Mouse (Mus musculus) frontal cortex, adult 2 months (tissue): ENCODE data around the gene Syt10. TPM values are rescaled to one million over a fixed set of nuclear protein-coding genes. Genes with fewer than 3 reads are reported as not detected.
"Not testable (repeated sequence)": the region's sequence is repeated elsewhere in the genome, so short reads cannot be mapped to it uniquely, and the experiment has no call there.

Experiments
- DNase-seq, 2 experiments: peaks; one replicate each; pipeline ENCODE4 v3.0.0; 2022; ENCODE audit warnings: low spot score in 1 of 2; ENCODE audit errors: extremely low spot score in 1 of 2
- polyA plus RNA-seq: library from polyadenylated mRNA; depleted of rRNA; stranded (reverse); fragments of >200 nt; gene quantifications from 2 replicates; pipeline ENCODE4 v1.2.3, GENCODE M21; 2012; rRNA removed

The Syt10 gene
- 14.1 and 14.9 TPM in 2 replicates for polyA plus RNA-seq

DNA sequence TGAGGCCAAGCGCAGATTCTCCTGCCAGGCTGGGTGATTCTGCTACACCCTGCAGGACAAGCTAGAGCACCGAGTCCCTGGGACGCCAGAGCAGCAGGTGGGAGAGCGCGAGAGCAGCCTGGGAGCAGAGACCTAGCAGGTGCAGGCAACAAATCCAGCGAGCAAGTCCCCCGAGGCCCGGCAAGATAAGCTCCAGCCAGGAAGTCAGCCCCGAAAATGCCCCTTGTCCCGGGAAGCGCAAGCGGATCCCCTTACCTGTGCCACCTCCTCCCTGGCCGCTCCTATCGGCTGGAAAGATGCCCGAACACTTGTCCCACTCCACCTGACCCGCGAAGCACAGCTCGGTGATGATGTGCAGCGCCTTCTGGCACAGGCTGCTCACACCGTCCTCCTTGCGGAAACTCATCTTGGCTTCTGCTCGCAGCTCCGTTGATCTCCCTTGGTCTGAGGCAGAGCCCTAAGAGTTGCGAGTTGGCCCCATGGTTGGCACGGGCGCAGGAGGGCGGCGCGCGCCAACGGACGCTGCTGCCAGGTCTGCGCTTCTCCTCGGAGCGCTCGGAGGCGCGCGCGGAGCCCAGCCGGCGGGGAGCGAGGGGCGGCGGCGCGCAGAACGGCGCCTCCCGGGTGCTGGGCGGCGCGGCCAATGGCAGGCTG, at the start of gene Syt10:
Syt10 (minus strand) TSS at position 497 of the 654 bp plus-strand sequence.
- DNase-seq, result peak in 1 of 2 experiments; percentile 50

DNA sequence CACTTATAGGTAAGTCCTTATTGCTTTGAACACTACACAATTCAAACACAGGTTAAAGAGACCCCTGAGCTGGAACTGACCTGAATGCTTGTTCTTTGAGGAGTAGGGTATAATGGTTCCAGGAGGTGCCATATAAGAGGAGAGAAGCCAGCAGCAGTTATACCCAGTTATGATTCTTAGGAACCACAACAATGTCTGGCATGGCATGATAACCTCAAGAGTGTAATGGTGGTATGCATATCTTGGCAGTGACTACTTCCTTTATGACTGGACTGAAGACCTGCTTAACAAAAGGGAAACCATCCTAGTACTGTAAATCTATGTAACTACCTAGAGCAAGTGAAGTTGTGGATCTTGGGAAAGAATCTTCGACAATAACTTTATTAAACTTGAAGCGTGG, 42.1 kb upstream of the Syt10 start:
- DNase-seq, result no peak

DNA sequence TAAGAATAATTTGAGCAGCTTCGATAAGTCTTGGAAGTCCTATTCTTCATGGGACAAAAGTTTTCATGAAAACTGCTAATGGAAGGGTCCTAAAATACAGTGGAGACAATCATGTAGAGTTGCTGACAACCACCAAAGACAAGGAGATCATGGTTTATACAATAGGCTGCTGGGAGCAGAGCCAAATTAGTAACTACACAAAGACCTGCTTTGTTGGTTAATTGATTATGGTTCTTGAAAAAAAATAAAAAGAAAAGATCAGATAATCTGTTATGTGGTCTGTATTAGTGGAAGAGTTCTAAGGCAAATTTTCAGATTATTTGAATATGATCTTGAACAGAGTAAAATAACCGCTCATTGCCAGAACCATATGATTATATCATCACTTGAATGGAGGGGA, 37.3 kb upstream of the Syt10 start:
- no peak for DNase-seq

DNA sequence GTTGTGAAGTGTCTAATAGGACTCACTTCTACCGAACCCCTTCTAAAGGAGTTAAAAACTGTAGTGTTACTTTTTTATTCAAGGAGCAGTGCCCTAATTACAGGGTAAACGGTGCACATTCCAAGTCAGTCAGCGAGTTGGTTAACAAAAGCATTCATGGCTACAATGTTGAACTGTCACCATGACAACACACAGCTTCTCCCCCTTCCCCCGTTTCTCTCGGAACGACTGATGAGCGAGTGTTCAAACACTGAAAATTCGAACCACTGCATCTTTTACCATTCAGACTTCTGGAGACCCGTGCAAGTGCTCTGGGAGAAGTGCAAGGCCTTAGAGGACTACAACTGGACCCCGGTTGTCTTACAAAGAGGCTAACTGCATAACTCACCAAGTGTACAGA, 25.6 kb downstream of the Syt10 start:
- DNase-seq, result no peak

DNA sequence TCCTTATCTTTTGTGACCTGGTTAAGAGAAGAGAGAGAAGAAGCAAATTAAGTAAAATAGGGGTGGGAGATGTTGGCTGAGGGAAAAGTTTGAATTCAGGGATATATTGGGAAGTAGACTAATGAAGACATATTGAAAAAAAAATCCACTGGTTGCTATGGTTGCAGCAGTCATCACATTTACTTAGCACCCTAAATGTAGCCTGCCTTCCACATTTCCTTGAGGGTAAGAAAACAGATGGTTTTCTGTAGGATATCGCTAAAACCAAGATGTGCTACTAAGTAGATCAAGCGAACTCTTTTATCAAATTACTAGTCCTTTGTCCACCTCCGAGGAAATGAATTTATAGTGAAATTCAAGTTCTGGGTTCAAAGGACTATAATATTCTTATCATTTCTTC, 37.2 kb downstream of the Syt10 start:
- peak in 1 of 2 experiments; percentile 22 for DNase-seq

DNA sequence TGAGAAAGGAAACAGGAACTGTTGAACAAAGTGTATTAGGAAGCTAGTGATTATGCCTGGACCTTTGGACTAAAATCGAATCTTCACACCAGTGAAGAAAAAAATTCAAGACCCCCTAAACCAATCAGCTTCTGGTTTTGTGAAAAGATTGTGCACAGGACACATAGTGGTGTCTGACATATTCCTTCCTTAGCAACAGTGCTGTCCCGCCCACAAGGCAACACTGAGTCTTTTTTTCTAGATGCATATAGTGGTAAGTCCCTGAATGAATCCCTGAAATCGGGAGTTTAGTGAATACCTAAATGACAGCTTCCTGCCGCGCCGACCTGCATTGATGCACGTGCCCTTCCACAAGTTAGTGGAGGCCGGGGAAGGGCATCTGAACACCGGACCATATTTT, 61.7 kb downstream of the Syt10 start:
- DNase-seq, result peak in 1 of 2 experiments; percentile 6

DNA sequence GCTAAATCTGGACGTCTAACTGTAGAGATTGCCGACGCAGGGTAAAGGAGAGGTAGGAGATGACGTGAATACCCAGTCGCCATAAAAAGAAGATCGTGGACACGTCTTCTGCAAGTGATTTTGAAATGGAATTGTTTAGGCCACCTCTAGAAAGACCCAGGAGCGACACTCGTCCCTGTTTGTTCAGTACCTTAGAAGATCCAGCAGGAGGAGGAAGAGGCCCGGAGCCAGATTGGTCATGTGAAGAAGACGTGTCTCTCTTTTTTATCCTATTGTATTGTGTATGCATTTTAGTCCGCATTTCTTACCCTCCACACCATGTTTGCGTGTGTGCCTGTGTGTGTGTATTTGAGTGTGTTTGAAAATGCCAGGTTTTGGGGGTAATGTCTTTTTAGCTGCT, 75.6 kb downstream of the Syt10 start:
- not testable (repeated sequence) for DNase-seq

DNA sequence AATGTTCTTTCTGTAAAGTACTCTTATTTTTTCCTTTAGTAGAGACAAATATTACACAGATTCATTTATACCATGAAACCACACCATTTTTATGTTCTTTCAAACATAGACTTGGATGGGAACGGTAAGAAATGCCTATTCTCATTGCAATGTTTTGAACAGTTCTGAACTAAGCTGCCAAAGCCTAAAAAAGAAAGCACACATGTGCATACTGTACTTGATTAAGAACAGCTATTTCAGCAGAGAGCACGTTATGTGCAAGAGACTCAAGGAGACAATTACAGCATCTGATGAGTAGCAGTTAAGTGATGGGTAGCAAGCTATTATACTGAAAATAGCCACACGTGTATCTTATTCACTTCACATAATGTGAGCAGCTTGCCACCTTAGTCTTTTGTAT, 108.0 kb downstream of the Syt10 start:
- DNase-seq, result peak; percentile 5 to 19

Other genes starting within 250 kb of the Syt10 start
- 74.5 and 82.6 TPM in 2 replicates for gene Rabl2, start 249.9 kb downstream of the Syt10 start, polyA plus RNA-seq